Mouse (Mus musculus): Measurements from ENCODE around the gene Npc2.

The Npc2 gene

GRCm38 (mm10) chr12:84727434-84727833, 45.5 kb downstream of the Npc2 start:
- no peak for DNase-seq (ENCODE audit: low spot score)

GRCm38 (mm10) chr12:84726986-84727385, 46.0 kb downstream of the Npc2 start:
- DNase-seq (ENCODE audit: low spot score), result no peak

GRCm38 (mm10) chr12:84726391-84726790, 46.6 kb downstream of the Npc2 start:
- no peak for DNase-seq (ENCODE audit: low spot score)

GRCm38 (mm10) chr12:84718462-84719244, 54.3 kb downstream of the Npc2 start:
- DNase-seq (ENCODE audit: low spot score), result no peak

- no peak for DNase-seq (ENCODE audit: low spot score)
These were observed 58.4 kb downstream of the Npc2 start for GRCm38 (mm10) chr12:84714578-84714977.

GRCm38 (mm10) chr12:84709842-84710439, 63.0 kb downstream of the Npc2 start:
- no peak for DNase-seq (ENCODE audit: low spot score)

GRCm38 (mm10) chr12:84707804-84708203, 65.1 kb downstream of the Npc2 start:
- no peak for DNase-seq (ENCODE audit: low spot score)

GRCm38 (mm10) chr12:84706886-84707285, 66.1 kb downstream of the Npc2 start:
- no peak for DNase-seq (ENCODE audit: low spot score)

Measured in ovary, adult 18-20 months (tissue).